Mouse (Mus musculus): Measurements from ENCODE around the gene Ubtd2. TPM values are rescaled to one million over a fixed set of nuclear protein-coding genes. Genes with fewer than 3 reads are reported as not detected.

Gene Ubtd2
- total RNA-seq, 4 experiments from 2014 or later = 3.0 to 4.4 (median 3.7) TPM

DNA sequence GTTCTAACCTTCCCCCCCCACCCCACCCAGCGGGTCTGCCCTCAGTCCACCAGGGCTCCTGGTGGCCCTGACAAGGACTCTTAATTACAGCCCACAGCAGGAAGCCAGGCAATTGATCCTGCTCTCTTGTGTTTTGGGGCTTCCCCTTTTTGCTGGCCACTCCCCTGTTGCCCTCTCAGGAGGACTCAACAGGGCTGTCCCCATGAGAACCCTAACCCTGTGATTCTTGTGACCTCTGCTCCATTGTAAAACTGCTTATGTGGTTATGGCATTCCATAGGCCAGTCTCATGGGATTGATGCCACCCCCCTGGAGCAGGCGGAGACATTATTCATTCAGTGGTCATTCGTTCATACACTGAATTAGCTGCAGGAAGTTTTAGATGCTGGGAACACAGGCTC, 108.5 kb downstream of the Ubtd2 start:
- no peak for DNase-seq (ENCODE audit: low spot score)

DNA sequence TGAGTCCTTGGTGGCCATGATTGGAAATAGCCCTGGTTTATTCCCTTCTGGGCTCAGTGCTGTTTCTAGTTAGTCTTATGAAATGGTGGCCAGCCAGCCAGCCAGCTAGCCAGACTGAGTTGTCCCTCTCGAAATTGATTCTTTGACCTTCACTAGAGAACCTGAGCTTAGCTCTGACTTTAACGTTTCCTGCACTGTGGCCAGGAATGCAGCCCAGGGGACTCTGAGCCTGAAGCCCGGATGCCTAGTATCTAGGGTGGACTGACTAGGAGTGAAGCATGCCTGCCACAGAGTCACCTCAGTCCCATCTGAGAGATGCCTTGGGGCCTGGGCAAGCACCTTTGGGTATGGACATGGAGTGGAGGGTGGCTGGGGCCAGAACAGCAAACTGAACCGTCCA, 109.5 kb downstream of the Ubtd2 start:
- DNase-seq (ENCODE audit: low spot score) = no peak

DNA sequence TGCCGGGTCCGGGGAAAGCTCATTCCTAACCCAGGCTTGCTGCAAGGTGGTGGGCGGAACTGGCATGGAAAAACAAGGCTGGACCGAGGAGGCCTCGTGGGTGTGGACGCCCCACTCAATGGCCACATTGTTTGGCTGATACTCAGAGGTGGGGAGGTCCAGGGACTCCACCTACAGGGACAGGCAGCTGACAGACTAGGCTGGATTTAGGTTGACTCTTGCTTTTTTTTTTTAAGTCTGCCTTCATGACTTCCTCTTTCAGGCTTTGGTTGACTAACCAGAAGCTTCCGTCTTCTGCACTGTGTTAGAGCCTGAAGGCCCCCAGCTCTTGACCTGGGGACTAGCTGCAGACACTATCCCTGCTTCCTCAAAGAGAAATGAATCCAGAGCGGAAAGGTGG, 109.9 kb downstream of the Ubtd2 start:
- DNase-seq (ENCODE audit: low spot score) = no peak

DNA sequence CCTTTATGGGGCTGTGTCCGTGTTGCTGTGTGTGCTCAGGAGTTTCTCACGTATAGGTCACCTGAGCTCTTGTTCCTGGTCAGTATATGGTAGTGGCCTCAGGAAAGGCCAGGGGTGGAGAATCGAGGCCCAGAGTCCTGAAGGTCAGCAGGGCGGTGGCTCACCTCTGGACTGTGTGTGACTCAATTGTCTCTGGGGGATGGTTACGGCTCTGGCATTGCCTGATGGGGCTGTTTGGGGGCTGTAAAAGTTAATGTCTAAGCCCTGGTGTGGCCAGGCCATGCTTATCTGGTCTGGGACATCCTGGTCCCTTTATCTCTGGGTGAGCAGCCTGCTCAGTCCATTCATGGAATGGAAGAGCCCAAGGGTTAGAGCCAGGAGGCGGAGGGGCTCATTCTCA, 111.0 kb downstream of the Ubtd2 start:
- DNase-seq (ENCODE audit: low spot score) = no peak

Other genes with a start within 250 kb of the Ubtd2 start
- 10 to 100 TPM in 3 of 4 experiments, 1 to 10 TPM in 1; 9.7 to 14.0 (median 11.8) TPM for gene Snrnp25, start 250.0 kb upstream of the Ubtd2 start, total RNA-seq (2022)
- gene Rhbdf1, start 233.1 kb upstream of the Ubtd2 start, total RNA-seq (2022) = 10 to 100 TPM; 20.4 to 26.8 (median 23.0) TPM
- gene Mpg, start 228.9 kb upstream of the Ubtd2 start, total RNA-seq (2022) = 1 to 10 TPM; 5.5 to 7.7 (median 6.2) TPM
- 10 to 100 TPM; 27.3 to 29.9 (median 28.3) TPM for gene Nprl3, start 187.7 kb upstream of the Ubtd2 start, total RNA-seq (2022)
- gene Hba-x, start 179.0 kb upstream of the Ubtd2 start, total RNA-seq (2022) = not detected
- gene Hba-a1, start 171.9 kb upstream of the Ubtd2 start, total RNA-seq (2022) = over 10,000 TPM in 1 of 4 experiments, 1,000 to 10,000 TPM in 3; 1,679 to 11,117 (median 2,615) TPM
- 1 to 10 TPM in 1 of 4 experiments, under 1 TPM in 1, not detected in 2; 0.52 to 1.6 TPM for gene Hbq1b, start 168.4 kb upstream of the Ubtd2 start, total RNA-seq (2022)
- gene Hba-a2, start 158.9 kb upstream of the Ubtd2 start, total RNA-seq (2022) = 1,000 to 10,000 TPM; 1,411 to 8,978 (median 2,103) TPM
- under 1 TPM in 1 of 4 experiments, not detected in 3; 0.83 TPM for gene Hbq1a, start 155.3 kb upstream of the Ubtd2 start, total RNA-seq (2022)
- gene Sh3pxd2b, start 107.5 kb upstream of the Ubtd2 start, total RNA-seq (2022) = 1 to 10 TPM; 2.3 to 4.9 (median 3.3) TPM
- gene Efcab9, start 76.7 kb downstream of the Ubtd2 start, total RNA-seq (2022) = not detected
- gene Stk10, start 77.9 kb downstream of the Ubtd2 start, total RNA-seq (2022) = 1 to 10 TPM; 6.6 to 9.2 (median 8.7) TPM
- gene Fbxw11, start 187.4 kb downstream of the Ubtd2 start, total RNA-seq (2022) = 10 to 100 TPM; 44.2 to 51.4 (median 46.2) TPM

Data from heart, adult 8-10 months (tissue).